Mouse (Mus musculus) MEL (cell line): Measurements from ENCODE around the gene Mad2l1bp. TPM values are rescaled to one million over a fixed set of nuclear protein-coding genes. Genes with fewer than 3 reads are reported as not detected.
A peak's percentile ranks its signal among the peaks of the same experiment; 100 is the strongest.

Source experiments
- DNase-seq: peaks from one replicate; pipeline ENCODE4 v3.0.0; 2011; ENCODE audit warnings: low read depth, low spot score
- H3K27ac ChIP-seq: 2 replicates; pipeline ENCODE4 v1.5.1; 2012; ENCODE audit warnings: low read depth, mild to moderate bottlenecking, control low read depth, low read length, moderate library complexity; ENCODE audit not compliant: control insufficient read depth
- H3K27me3 ChIP-seq, 2 experiments: fragments of 150-350 bp in 1 of 2; sonication (generic) in 1 of 2; 2 replicates each; pipeline ENCODE4 v1.6.1; 2012; ENCODE audit warnings: low read length in 2 of 2, mild to moderate bottlenecking in 2 of 2, improper control_type of control experiment in 1 of 2, moderate library complexity in 1 of 2; ENCODE audit not compliant: insufficient read depth in 2 of 2, control insufficient read depth in 1 of 2
- H3K36me3 ChIP-seq, 2 experiments: 2 replicates each; pipeline ENCODE4 v1.6.1; 2012 to 2014; ENCODE audit warnings: low read length in 2 of 2, improper control_type of control experiment in 1 of 2, inconsistent platforms in 1 of 2, mild to moderate bottlenecking in 1 of 2; ENCODE audit not compliant: insufficient read depth in 2 of 2, control insufficient read depth in 1 of 2
- H3K4me1 ChIP-seq, 2 experiments: fragments of 150-350 bp in 1 of 2; sonication (generic) in 1 of 2; 2 replicates each; pipeline ENCODE4 v1.6.1; 2012; ENCODE audit warnings: low read length in 2 of 2, improper control_type of control experiment in 1 of 2, mild to moderate bottlenecking in 1 of 2; ENCODE audit not compliant: insufficient read depth in 2 of 2, control insufficient read depth in 1 of 2
- H3K4me3 ChIP-seq, 2 experiments: fragments of 150-350 bp in 1 of 2; sonication (generic) in 1 of 2; 2 replicates each; pipeline ENCODE4 v1.5.1; 2012; ENCODE audit warnings: low read depth in 2 of 2, low read length in 2 of 2, mild to moderate bottlenecking in 2 of 2, moderate library complexity in 2 of 2, control low read depth in 1 of 2, improper control_type of control experiment in 1 of 2; ENCODE audit not compliant: control insufficient read depth in 1 of 2, insufficient read depth in 1 of 2
- H3K79me2 ChIP-seq: 2 replicates; pipeline ENCODE4 v1.6.1; 2012; ENCODE audit warnings: mild to moderate bottlenecking, low read length, moderate library complexity; ENCODE audit not compliant: control insufficient read depth, poor library complexity, insufficient read depth
- H3K9ac ChIP-seq: 2 replicates; pipeline ENCODE4 v1.6.1; 2012; ENCODE audit warnings: low read depth, mild to moderate bottlenecking, control low read depth, low read length, moderate library complexity; ENCODE audit not compliant: control insufficient read depth, poor library complexity, severe bottlenecking
- H3K9me3 ChIP-seq: fragments of 150-350 bp; sonication (generic); replicated peaks from 2 replicates; pipeline ENCODE4 v1.6.1; 2012; ENCODE audit warnings: mild to moderate bottlenecking, low read length, improper control_type of control experiment, moderate library complexity; ENCODE audit not compliant: insufficient read depth
- BHLHE40 ChIP-seq: IDR thresholded peaks from 2 replicates; pipeline ENCODE4 v1.6.1; 2012; ENCODE audit warnings: low read depth, mild to moderate bottlenecking, inconsistent platforms, low read length, improper control_type of control experiment, borderline replicate concordance
- CHD1 ChIP-seq: IDR thresholded peaks from 2 replicates; pipeline ENCODE4 v1.6.1; 2012; ENCODE audit warnings: low read depth, mild to moderate bottlenecking, inconsistent platforms, low read length, improper control_type of control experiment
- CHD2 ChIP-seq: IDR thresholded peaks from 2 replicates; pipeline ENCODE4 v1.6.1; 2011; ENCODE audit warnings: low read length, improper control_type of control experiment
- CTCF ChIP-seq, 3 experiments: IDR thresholded peaks in 2 of 3; conservative IDR thresholded peaks in 1 of 3; 2 replicates each; pipeline ENCODE4 v1.5.1; 2011 to 2012; ENCODE audit warnings: low read length in 3 of 3, low read depth in 2 of 3, mild to moderate bottlenecking in 2 of 3, improper control_type of control experiment in 1 of 3, inconsistent platforms in 1 of 3, mixed read lengths in 1 of 3, moderate library complexity in 1 of 3; ENCODE audit not compliant: control insufficient read depth in 1 of 3, insufficient read depth in 1 of 3, poor library complexity in 1 of 3, severe bottlenecking in 1 of 3
- E2F4 ChIP-seq: IDR thresholded peaks from 2 replicates; pipeline ENCODE4 v1.6.1; 2011; ENCODE audit warnings: low read depth, low read length, improper control_type of control experiment, borderline replicate concordance
- ELF1 ChIP-seq: IDR thresholded peaks from 2 replicates; pipeline ENCODE4 v1.6.1; 2014; ENCODE audit warnings: low read depth, mild to moderate bottlenecking, inconsistent platforms, low read length, improper control_type of control experiment, moderate library complexity
- EP300 ChIP-seq, 2 experiments: IDR thresholded peaks; 2 replicates each; pipeline ENCODE4 v1.6.1; 2011; ENCODE audit warnings: improper control_type of control experiment in 2 of 2, low read length in 2 of 2, low read depth in 1 of 2, mild to moderate bottlenecking in 1 of 2
- ETS1 ChIP-seq: IDR thresholded peaks from 2 replicates; pipeline ENCODE4 v1.6.1; 2012; ENCODE audit warnings: low read depth, mild to moderate bottlenecking, inconsistent platforms, low read length, improper control_type of control experiment, moderate library complexity
- GATA1 ChIP-seq: IDR thresholded peaks from 2 replicates; pipeline ENCODE4 v1.6.1; 2011; ENCODE audit warnings: low read depth, low read length, improper control_type of control experiment
- KAT2A ChIP-seq: conservative IDR thresholded peaks from 2 replicates; pipeline ENCODE4 v1.6.1; 2012; ENCODE audit warnings: low read depth, low read length, improper control_type of control experiment, inconsistent platforms
- MAX ChIP-seq: IDR thresholded peaks from 2 replicates; pipeline ENCODE4 v1.6.1; 2011; ENCODE audit warnings: low read length, improper control_type of control experiment
- MAZ ChIP-seq: IDR thresholded peaks from 2 replicates; pipeline ENCODE4 v1.6.1; 2012; ENCODE audit warnings: low read depth, mild to moderate bottlenecking, inconsistent platforms, low read length, improper control_type of control experiment
- MEF2A ChIP-seq: IDR thresholded peaks from 2 replicates; pipeline ENCODE4 v1.6.1; 2014; ENCODE audit warnings: low read depth, mild to moderate bottlenecking, inconsistent platforms, low read length, improper control_type of control experiment; ENCODE audit not compliant: poor library complexity, insufficient replicate concordance, severe bottlenecking; ENCODE audit errors: extremely low read depth
- MXI1 ChIP-seq: IDR thresholded peaks from 2 replicates; pipeline ENCODE4 v1.6.1; 2011; ENCODE audit warnings: mild to moderate bottlenecking, low read depth, low read length, improper control_type of control experiment
- MYB ChIP-seq: IDR thresholded peaks from 2 replicates; pipeline ENCODE4 v1.6.1; 2011; ENCODE audit warnings: mild to moderate bottlenecking, low read depth, low read length, improper control_type of control experiment
- MYC ChIP-seq: IDR thresholded peaks from 2 replicates; pipeline ENCODE4 v1.6.1; 2011; ENCODE audit warnings: low read depth, mild to moderate bottlenecking, low read length, improper control_type of control experiment, moderate library complexity
- NELFE ChIP-seq: IDR thresholded peaks from 2 replicates; pipeline ENCODE4 v1.6.1; 2011; ENCODE audit warnings: low read depth, low read length, improper control_type of control experiment
- NRF1 ChIP-seq: IDR thresholded peaks from 2 replicates; pipeline ENCODE4 v1.6.1; 2014; ENCODE audit warnings: low read depth, mild to moderate bottlenecking, inconsistent platforms, low read length, improper control_type of control experiment, moderate library complexity; ENCODE audit not compliant: poor library complexity, insufficient read depth, severe bottlenecking
- POLR2A ChIP-seq, 2 experiments: IDR thresholded peaks; 2 replicates each; pipeline ENCODE4 v1.6.1; 2011 to 2012; ENCODE audit warnings: low read length in 2 of 2, mild to moderate bottlenecking in 2 of 2, control low read depth in 1 of 2, improper control_type of control experiment in 1 of 2, low read depth in 1 of 2, moderate library complexity in 1 of 2; ENCODE audit not compliant: control insufficient read depth in 1 of 2, insufficient read depth in 1 of 2, poor library complexity in 1 of 2
- POLR2AphosphoS2 ChIP-seq: IDR thresholded peaks from 2 replicates; pipeline ENCODE4 v1.6.1; 2011; ENCODE audit warnings: low read length, improper control_type of control experiment
- POLR2AphosphoS5 ChIP-seq: IDR thresholded peaks from 2 replicates; pipeline ENCODE4 v1.6.1; 2012; ENCODE audit warnings: low read depth, borderline replicate concordance, mild to moderate bottlenecking, inconsistent platforms, low read length, moderate library complexity, mixed read lengths
- RAD21 ChIP-seq: IDR thresholded peaks from 2 replicates; pipeline ENCODE4 v1.6.1; 2011; ENCODE audit warnings: mild to moderate bottlenecking, low read depth, low read length, improper control_type of control experiment
- RCOR1 ChIP-seq: IDR thresholded peaks from 2 replicates; pipeline ENCODE4 v1.6.1; 2012; ENCODE audit warnings: low read depth, mild to moderate bottlenecking, inconsistent platforms, low read length, improper control_type of control experiment
- SIN3A ChIP-seq: IDR thresholded peaks from 2 replicates; pipeline ENCODE4 v1.6.1; 2012; ENCODE audit warnings: low read length, improper control_type of control experiment, inconsistent platforms
- SMC3 ChIP-seq: IDR thresholded peaks from 2 replicates; pipeline ENCODE4 v1.6.1; 2011; ENCODE audit warnings: low read depth, low read length, improper control_type of control experiment
- TAL1 ChIP-seq: IDR thresholded peaks from 2 replicates; pipeline ENCODE4 v1.6.1; 2012; ENCODE audit warnings: mild to moderate bottlenecking, inconsistent platforms, low read length, moderate library complexity, mixed read lengths
- TCF12 ChIP-seq: IDR thresholded peaks from 2 replicates; pipeline ENCODE4 v1.6.1; 2014; ENCODE audit warnings: low read depth, mild to moderate bottlenecking, inconsistent platforms, low read length, improper control_type of control experiment, moderate library complexity
- UBTF ChIP-seq: IDR thresholded peaks from 2 replicates; pipeline ENCODE4 v1.6.1; 2012; ENCODE audit warnings: low read depth, mild to moderate bottlenecking, inconsistent platforms, low read length, improper control_type of control experiment, moderate library complexity, borderline replicate concordance; ENCODE audit not compliant: insufficient read depth
- USF1 ChIP-seq: IDR thresholded peaks from 2 replicates; pipeline ENCODE4 v1.6.1; 2014; ENCODE audit warnings: low read depth, mild to moderate bottlenecking, inconsistent platforms, low read length, improper control_type of control experiment, moderate library complexity
- USF2 ChIP-seq, 2 experiments: IDR thresholded peaks; 2 replicates each; pipeline ENCODE4 v1.6.1; 2011 to 2012; ENCODE audit warnings: improper control_type of control experiment in 2 of 2, low read length in 2 of 2, borderline replicate concordance in 1 of 2, inconsistent platforms in 1 of 2, low read depth in 1 of 2, mild to moderate bottlenecking in 1 of 2; ENCODE audit not compliant: insufficient read depth in 1 of 2
- ZC3H11A ChIP-seq: IDR thresholded peaks from 2 replicates; pipeline ENCODE4 v1.6.1; 2012; ENCODE audit warnings: low read depth, mild to moderate bottlenecking, inconsistent platforms, low read length, improper control_type of control experiment
- ZKSCAN1 ChIP-seq: IDR thresholded peaks from 2 replicates; pipeline ENCODE4 v1.6.1; 2012; ENCODE audit warnings: low read depth, mild to moderate bottlenecking, inconsistent platforms, low read length, improper control_type of control experiment, moderate library complexity
- ZMIZ1 ChIP-seq: IDR thresholded peaks from 2 replicates; pipeline ENCODE4 v1.6.1; 2012; ENCODE audit warnings: low read depth, mild to moderate bottlenecking, inconsistent platforms, low read length, improper control_type of control experiment, moderate library complexity
- ZNF384 ChIP-seq: IDR thresholded peaks from 2 replicates; pipeline ENCODE4 v1.6.1; 2012; ENCODE audit warnings: low read depth, mild to moderate bottlenecking, inconsistent platforms, low read length, improper control_type of control experiment
- polyA plus RNA-seq, 2 experiments: library from polyadenylated mRNA; stranded (reverse) in 1 of 2; unstranded in 1 of 2; fragments of >175 nt in 1 of 2; fragments of >200 nt in 1 of 2; gene quantifications; 2 replicates each; pipeline versions ENCODE4 v1.2.1 to v1.2.4; 2012; ENCODE audit warnings: low replicate concordance in 2 of 2, low read depth in 1 of 2; ENCODE audit not compliant: insufficient read length in 2 of 2, insufficient read depth in 1 of 2, missing spikeins in 1 of 2
- total RNA-seq: library from RNA; depleted of rRNA; stranded (reverse); fragments of 300-350 nt; gene quantifications from 2 replicates; pipeline ENCODE4 v1.2.3, GENCODE M21; 2012; rRNA removed

The Mad2l1bp gene
- total RNA-seq: 14.1 and 14.8 TPM in 2 replicates
- 10 to 100 TPM in 1 of 2 experiments, not detected in 1; 23.1 TPM for polyA plus RNA-seq

- H3K79me2 ChIP-seq: peaks cover 18% of the 10 kb centered on the region
- H3K27ac ChIP-seq: peak within 1 kb of the TSS; percentile 61
- peak; percentile 98 for DNase-seq
- peak within 1 kb of the TSS; percentile 67 to 82 for H3K4me3 ChIP-seq
- no peaks in the 10 kb centered on the region for H3K27me3 ChIP-seq
- peak within 1 kb of the TSS; percentile 64 for H3K9ac ChIP-seq
- H3K36me3 ChIP-seq: peaks cover 5 to 13% of the 10 kb centered on the region in 2 experiments
- peaks cover 2 to 20% of the 10 kb centered on the region in 2 experiments for H3K4me1 ChIP-seq
- H3K9me3 ChIP-seq: no peaks in the 10 kb centered on the region
- no peak for TF ChIP-seq CTCF (IDR thresholded peaks at IDR 0.05 in 2 of 3, conservative IDR thresholded peaks at IDR 0.05 in 1 of 3; ENCODE audit: control insufficient read depth in 1 of 3, insufficient read depth in 1 of 3, low read depth in 2 of 3, low read length in 3 of 3, poor library complexity in 1 of 3, severe bottlenecking in 1 of 3)
- peak; percentile 45; the same call in 1 of the 2 replicates for TF ChIP-seq ETS1
- TF ChIP-seq ZC3H11A: no peak
- peak; percentile 98 for TF ChIP-seq POLR2AphosphoS2
- TF ChIP-seq SMC3: no peak
- TF ChIP-seq CHD1: no peak
- no peak; the same call in 1 of the 2 replicates for TF ChIP-seq MAX
- TF ChIP-seq TAL1: no peak
- TF ChIP-seq USF1: no peak
- peak; percentile 70 for TF ChIP-seq TCF12
- TF ChIP-seq CHD2: no peak
- no peak for TF ChIP-seq MYB
- peak; percentile 95 for TF ChIP-seq ELF1
- TF ChIP-seq MEF2A: no peak
- 0 out of 2 replicates have a peak, but pooled peaks have one; percentile 9 for TF ChIP-seq ZKSCAN1
- TF ChIP-seq POLR2AphosphoS5: peak; percentile 97; the same call in 1 of the 2 replicates
- peak; percentile 92 for TF ChIP-seq SIN3A
- no peak for TF ChIP-seq UBTF
- TF ChIP-seq NELFE: peak; percentile 98
- no peak for TF ChIP-seq USF2 (IDR thresholded peaks at IDR 0.05; ENCODE audit: borderline replicate concordance in 1 of 2, insufficient read depth in 1 of 2, low read depth in 1 of 2, low read length in 2 of 2)
- TF ChIP-seq KAT2A: no peak; the same call in 1 of the 2 replicates
- TF ChIP-seq GATA1: no peak
- no peak for TF ChIP-seq EP300 (IDR thresholded peaks at IDR 0.05; ENCODE audit: low read depth in 1 of 2, low read length in 2 of 2)
- TF ChIP-seq MAZ: peak; percentile 12; the same call in 1 of the 2 replicates
- peak; percentile 60 for TF ChIP-seq NRF1
- no peak for TF ChIP-seq RCOR1
- peak; percentile 28; the same call in 1 of the 2 replicates for TF ChIP-seq MXI1
- no peak for TF ChIP-seq RAD21
- TF ChIP-seq E2F4: no peak; the same call in 1 of the 2 replicates
- TF ChIP-seq ZNF384: peak; percentile 96
- TF ChIP-seq POLR2A (IDR thresholded peaks at IDR 0.05; ENCODE audit: control insufficient read depth in 1 of 2, insufficient read depth in 1 of 2, low read depth in 1 of 2, low read length in 2 of 2, poor library complexity in 1 of 2): peak; percentile 99 to 100
- no peak for TF ChIP-seq BHLHE40
- no peak for TF ChIP-seq MYC
- TF ChIP-seq ZMIZ1: peak; percentile 98
Measured at GRCm38 (mm10) chr17:46152847-46153782, at the start of gene Mad2l1bp. TSS of gene Mad2l1bp (minus strand) at chr17:46153553.
